Mouse (Mus musculus) thymus, adult 18-20 months (tissue): ENCODE results near the gene Krt32.

Source experiments
- DNase-seq, 2 experiments: peaks; one replicate each; pipeline ENCODE4 v3.0.0; 2022; ENCODE audit warnings: mixed read lengths in 2 of 2

Krt32 gene

GRCm38 (mm10) chr11:100050451-100050850 lies 37.6 kb downstream of the Krt32 start, which contains the start of gene Krt31:
Krt31 (minus strand) TSS chr11:100050551.
- DNase-seq = no peak

GRCm38 (mm10) chr11:100047193-100047592 lies 40.8 kb downstream of the Krt32 start:
- no peak for DNase-seq

GRCm38 (mm10) chr11:100046303-100046866 lies 41.6 kb downstream of the Krt32 start:
- no peak for DNase-seq

GRCm38 (mm10) chr11:100041454-100041853 lies 46.6 kb downstream of the Krt32 start, which contains the start of gene Krt34:
Krt34 (minus strand) TSS chr11:100041554.
- DNase-seq = no peak
